Mouse (Mus musculus): ENCODE measurements around the gene Pigg. TPM values are rescaled to one million over a fixed set of nuclear protein-coding genes. Genes with fewer than 3 reads are reported as not detected.
"Not testable (repeated sequence)": the region's sequence is repeated elsewhere in the genome, so short reads cannot be mapped to it uniquely, and the experiment has no call there.

Gene Pigg
- 6.6 and 6.7 TPM in 2 replicates for polyA plus RNA-seq (2015; fragmentation: Nextera tagmentation; extraction: Ambion mirVana)

GRCm38 (mm10) chr5:108312224-108313064 is at the start of gene Pigg:
Gene Pigg (plus strand): TSS chr5:108312609.
- H3K9me3 ChIP-seq, result no peaks in the 10 kb centered on the region
- peak within 1 kb of the TSS; percentile 73 for H3K4me3 ChIP-seq
- peak; percentile 99 for ATAC-seq (ENCODE audit: borderline replicate concordance, extremely low read depth, low FRiP score, low TSS enrichment)
- H3K4me1 ChIP-seq, result peaks cover 9% of the 10 kb centered on the region
- no peaks in the 10 kb centered on the region for H3K36me3 ChIP-seq
- peak within 1 kb of the TSS; percentile 88 for H3K4me2 ChIP-seq
- H3K27me3 ChIP-seq, result no peaks in the 10 kb centered on the region
- WGBS, result under 1% methylated on average over 57 of the region's 57 CpGs
- peak within 1 kb of the TSS; percentile 75 for H3K27ac ChIP-seq
- H3K9ac ChIP-seq, result peak within 1 kb of the TSS; percentile 73

GRCm38 (mm10) chr5:108262722-108263121 is 49.7 kb upstream of the Pigg start:
- no peaks in the 10 kb centered on the region for H3K36me3 ChIP-seq
- H3K27ac ChIP-seq, result no peak overlapping the region
- H3K9ac ChIP-seq, result no peak overlapping the region
- no peaks in the 10 kb centered on the region for H3K27me3 ChIP-seq
- H3K9me3 ChIP-seq, result no peaks in the 10 kb centered on the region
- H3K4me1 ChIP-seq, result 0 out of 2 replicates have a peak, but pooled peaks cover under 1% of the 10 kb centered on the region
- WGBS, result 27% methylated on average over 4 of the region's 4 CpGs
- H3K4me3 ChIP-seq, result no peak overlapping the region
- ATAC-seq (ENCODE audit: borderline replicate concordance, extremely low read depth, low FRiP score, low TSS enrichment), result no peak
- H3K4me2 ChIP-seq, result no peak overlapping the region

DNA sequence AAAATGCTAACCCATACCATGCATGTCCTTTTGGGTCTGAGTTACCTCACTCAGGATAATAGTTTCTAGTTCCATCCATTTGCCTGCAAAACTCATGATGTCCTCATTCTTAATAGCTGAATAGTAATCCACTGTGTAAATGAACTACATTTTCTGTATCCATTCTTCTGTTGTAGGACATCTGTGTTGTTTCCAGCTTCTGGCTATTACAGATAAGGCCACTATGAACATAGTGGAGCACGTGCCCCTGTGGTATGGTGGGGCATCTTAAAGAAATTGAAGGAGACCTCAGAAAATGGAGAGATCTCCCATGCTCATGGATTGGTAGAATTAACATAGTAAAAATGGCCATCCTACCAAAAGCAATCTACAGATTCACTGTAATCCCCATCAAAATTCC is 48.6 kb upstream of the Pigg start:
- not testable (repeated sequence) for H3K9me3 ChIP-seq; H3K27ac ChIP-seq; H3K4me2 ChIP-seq; ATAC-seq (ENCODE audit: borderline replicate concordance, extremely low read depth, low FRiP score, low TSS enrichment); H3K9ac ChIP-seq; H3K4me1 ChIP-seq; H3K36me3 ChIP-seq; H3K27me3 ChIP-seq; H3K4me3 ChIP-seq
- 60% methylated on average over 1 of the region's 1 CpGs for WGBS

- H3K4me3 ChIP-seq, result no peak overlapping the region
- H3K9me3 ChIP-seq, result no peaks in the 10 kb centered on the region
- H3K27me3 ChIP-seq, result no peaks in the 10 kb centered on the region
- H3K9ac ChIP-seq, result no peak overlapping the region
- ATAC-seq (ENCODE audit: borderline replicate concordance, extremely low read depth, low FRiP score, low TSS enrichment), result no peak
- no peak overlapping the region for H3K27ac ChIP-seq
- H3K4me2 ChIP-seq, result no peak overlapping the region
- peaks cover 16% of the 10 kb centered on the region for H3K4me1 ChIP-seq
- H3K36me3 ChIP-seq, result no peaks in the 10 kb centered on the region
These were observed 45.4 kb upstream of the Pigg start for GRCm38 (mm10) chr5:108266990-108267389.

DNA sequence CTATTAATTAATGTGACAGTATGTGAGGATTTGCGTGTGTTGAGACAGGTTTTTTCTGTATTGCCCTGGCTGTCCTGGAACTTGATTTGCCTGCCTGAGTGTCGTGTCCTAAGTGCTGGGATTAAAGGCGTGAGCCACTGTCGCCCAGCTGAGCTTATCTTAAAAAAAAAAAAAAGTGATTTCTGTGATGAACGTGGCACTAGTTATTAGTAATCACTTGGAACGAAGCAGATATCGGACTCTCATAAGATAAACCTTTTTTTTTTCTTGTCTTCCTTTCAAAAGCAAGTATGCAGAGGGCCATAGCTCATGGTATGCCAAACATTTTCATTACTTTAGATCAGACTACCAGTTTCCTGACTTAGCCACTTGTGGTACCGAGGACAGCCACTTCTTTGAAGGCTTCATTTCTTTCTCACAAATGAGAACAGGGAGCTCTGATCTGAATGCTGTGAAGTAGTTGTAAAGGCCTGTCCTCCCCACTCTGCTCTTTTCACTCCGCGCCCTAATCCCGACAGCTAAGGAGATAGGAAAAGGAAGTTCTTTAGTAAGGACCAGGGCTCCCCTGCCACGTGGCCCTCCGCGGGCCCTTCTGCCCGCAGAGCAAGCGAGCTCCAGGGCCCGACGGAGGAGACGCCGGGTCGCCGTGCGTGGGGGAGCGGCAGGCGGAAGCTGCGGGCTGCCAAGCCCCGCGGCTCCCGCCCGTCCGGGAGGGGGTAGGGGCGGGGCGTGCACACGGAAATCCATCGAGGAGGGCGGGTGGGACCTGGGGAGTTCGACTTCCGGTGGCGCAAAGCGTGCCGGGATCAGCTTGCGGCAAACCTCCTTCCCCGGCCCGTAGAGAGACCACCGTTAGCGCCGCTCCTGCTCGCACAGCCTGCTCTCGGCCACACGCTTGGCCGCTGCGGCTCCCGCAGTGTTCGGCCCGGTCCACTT is 44.0 kb upstream of the Pigg start, which contains the start of gene Dr1:
Gene Dr1, plus strand, starts transcription at position 771 of the 936 bp plus-strand sequence.
- peak within 1 kb of the TSS; percentile 95 for H3K9ac ChIP-seq
- peak within 1 kb of the TSS; percentile 76 for H3K4me2 ChIP-seq
- H3K27me3 ChIP-seq, result no peaks in the 10 kb centered on the region
- H3K27ac ChIP-seq, result peak within 1 kb of the TSS; percentile 95
- 0 out of 2 replicates have a peak, but pooled peaks cover 5% of the 10 kb centered on the region for H3K36me3 ChIP-seq
- peak within 1 kb of the TSS; percentile 90 for H3K4me3 ChIP-seq
- H3K9me3 ChIP-seq, result no peaks in the 10 kb centered on the region
- H3K4me1 ChIP-seq, result peaks cover 16% of the 10 kb centered on the region
- WGBS, result 2% methylated on average over 55 of the region's 55 CpGs
- ATAC-seq (ENCODE audit: borderline replicate concordance, extremely low read depth, low FRiP score, low TSS enrichment), result peak; percentile 97

GRCm38 (mm10) chr5:108269063-108269810 is 43.2 kb upstream of the Pigg start:
- ATAC-seq (ENCODE audit: borderline replicate concordance, extremely low read depth, low FRiP score, low TSS enrichment), result peak; percentile 66

DNA sequence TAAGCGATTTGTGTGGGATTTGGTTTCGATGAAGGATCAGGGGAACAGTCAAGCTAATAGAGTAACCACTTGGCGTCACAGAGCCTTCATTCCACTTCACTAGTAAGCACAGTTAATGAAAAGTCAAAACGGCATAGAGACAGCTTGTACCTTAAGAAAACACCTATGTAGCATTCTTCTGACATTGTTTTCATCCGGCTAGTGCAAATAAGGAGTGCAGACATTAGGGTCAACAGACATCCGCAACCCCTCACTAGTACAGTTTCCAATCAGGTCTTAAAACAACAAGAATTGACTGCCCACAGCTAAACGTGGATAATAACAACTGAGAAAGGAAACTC is 42.6 kb upstream of the Pigg start:
- Histone ChIP-seq H3K4me2 (peak overlapping the region; percentile 76), H3K36me3 (peaks cover 5% of the 10 kb centered on the region; the same call in 1 of the 2 replicates)
- 4% methylated on average over 7 of the region's 7 CpGs for WGBS

More at GRCm38 (mm10) chr5:108269063-108269810, 43.2 kb upstream of the Pigg start:
- H3K4me2 ChIP-seq, result peak overlapping the region; percentile 76
- peak overlapping the region; percentile 95 for H3K9ac ChIP-seq
- H3K27me3 ChIP-seq, result no peaks in the 10 kb centered on the region
- peaks cover 5% of the 10 kb centered on the region; the same call in 1 of the 2 replicates for H3K36me3 ChIP-seq
- H3K9me3 ChIP-seq, result no peaks in the 10 kb centered on the region
- H3K4me3 ChIP-seq, result peak overlapping the region; percentile 90
- H3K4me1 ChIP-seq, result peaks cover 16% of the 10 kb centered on the region
- peak overlapping the region; percentile 95 for H3K27ac ChIP-seq
- under 1% methylated on average over 41 of the region's 44 CpGs for WGBS

DNA sequence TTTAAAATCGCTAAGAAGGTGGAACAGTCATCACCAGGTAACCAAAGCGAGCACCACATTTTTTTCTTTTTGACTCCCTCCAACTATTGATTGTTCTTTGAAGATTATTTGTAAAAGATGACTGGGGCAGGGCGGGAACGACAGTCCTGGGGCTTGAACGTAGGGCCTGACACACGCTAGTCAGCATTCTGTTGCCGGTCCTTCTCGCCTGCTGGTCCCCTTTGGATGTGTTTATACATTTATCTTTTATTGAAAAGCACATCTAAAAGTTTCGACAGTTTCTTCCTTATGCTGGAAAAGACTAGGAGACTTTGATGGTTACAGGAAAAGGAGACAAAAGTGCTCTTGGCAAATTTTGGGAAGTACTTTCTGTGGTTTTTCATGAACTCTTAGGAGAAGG is 42.0 kb upstream of the Pigg start:
- Histone ChIP-seq H3K9ac (peak overlapping the region; percentile 95), H3K27ac (no peak overlapping the region), H3K4me3 (peak overlapping the region; percentile 90), H3K36me3 (peaks cover 5% of the 10 kb centered on the region; the same call in 1 of the 2 replicates), H3K4me2 (peak overlapping the region; percentile 76), H3K4me1 (peaks cover 16% of the 10 kb centered on the region), H3K9me3 (no peaks in the 10 kb centered on the region), H3K27me3 (no peaks in the 10 kb centered on the region)
- 17% methylated on average over 9 of the region's 9 CpGs for WGBS
- no peak for ATAC-seq (ENCODE audit: borderline replicate concordance, extremely low read depth, low FRiP score, low TSS enrichment)

More for the DNA sequence above, 42.6 kb upstream of the Pigg start:
- Histone ChIP-seq H3K9ac (peak overlapping the region; percentile 95), H3K9me3 (no peaks in the 10 kb centered on the region), H3K27me3 (no peaks in the 10 kb centered on the region), H3K4me1 (peaks cover 16% of the 10 kb centered on the region), H3K27ac (0 out of 2 replicates have a peak overlapping the region, but pooled peaks have one; percentile 95), H3K4me3 (peak overlapping the region; percentile 90)
- ATAC-seq (ENCODE audit: borderline replicate concordance, extremely low read depth, low FRiP score, low TSS enrichment), result no peak

GRCm38 (mm10) chr5:108271345-108271744 is 41.1 kb upstream of the Pigg start:
- peaks cover 16% of the 10 kb centered on the region for H3K4me1 ChIP-seq
- H3K36me3 ChIP-seq; H3K9me3 ChIP-seq; H3K9ac ChIP-seq; H3K27ac ChIP-seq; H3K27me3 ChIP-seq; ATAC-seq (ENCODE audit: borderline replicate concordance, extremely low read depth, low FRiP score, low TSS enrichment): not testable (repeated sequence)
- 90% methylated on average over 6 of the region's 6 CpGs for WGBS
- peak overlapping the region; percentile 14; the same call in 1 of the 2 replicates for H3K4me3 ChIP-seq
- peak overlapping the region; percentile 76 for H3K4me2 ChIP-seq

DNA sequence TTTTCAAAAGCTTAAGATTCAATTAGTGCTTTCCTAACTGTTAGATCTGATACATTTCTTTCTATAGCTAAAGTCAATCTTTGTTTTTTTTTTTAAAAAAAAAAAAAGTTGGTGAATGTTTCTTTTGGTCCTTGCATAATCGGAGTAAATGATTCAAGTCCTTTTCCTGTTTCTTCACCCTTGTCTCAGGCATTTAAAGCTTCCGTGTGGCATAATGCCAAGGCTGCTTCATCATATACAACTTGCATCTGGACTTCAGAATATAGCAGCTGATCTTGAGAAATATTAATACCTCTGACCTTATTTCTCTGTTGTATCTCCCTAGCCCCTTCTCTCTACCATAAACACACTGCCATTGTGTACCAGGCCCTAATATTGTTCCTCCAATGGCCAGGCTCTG is 25.5 kb upstream of the Pigg start:
- Histone ChIP-seq H3K4me2 (no peak overlapping the region), H3K9me3 (no peaks in the 10 kb centered on the region), H3K27ac (no peak overlapping the region), H3K4me1 (no peaks in the 10 kb centered on the region), H3K4me3 (no peak overlapping the region), H3K36me3 (no peaks in the 10 kb centered on the region), H3K9ac (no peak overlapping the region), H3K27me3 (no peaks in the 10 kb centered on the region)
- 54% methylated on average over 2 of the region's 2 CpGs for WGBS
- ATAC-seq (ENCODE audit: borderline replicate concordance, extremely low read depth, low FRiP score, low TSS enrichment), result no peak

- H3K4me3 ChIP-seq, result no peak overlapping the region
- no peaks in the 10 kb centered on the region for H3K9me3 ChIP-seq
- H3K4me1 ChIP-seq, result no peaks in the 10 kb centered on the region
- WGBS, result 46% methylated on average over 3 of the region's 3 CpGs
- H3K36me3 ChIP-seq, result no peaks in the 10 kb centered on the region
- no peak overlapping the region for H3K9ac ChIP-seq
- H3K27me3 ChIP-seq, result no peaks in the 10 kb centered on the region
- no peak overlapping the region for H3K27ac ChIP-seq
- ATAC-seq (ENCODE audit: borderline replicate concordance, extremely low read depth, low FRiP score, low TSS enrichment), result no peak
- H3K4me2 ChIP-seq, result no peak overlapping the region
These were observed 10.8 kb upstream of the Pigg start for GRCm38 (mm10) chr5:108301567-108301966.
